Mouse (Mus musculus): Measurements from ENCODE around the gene Slc2a9. TPM values are rescaled to one million over a fixed set of nuclear protein-coding genes. Genes with fewer than 3 reads are reported as not detected.

Gene Slc2a9
- 0.40 and 1.6 TPM in 2 replicates for polyA plus RNA-seq (2014; fragmentation: Nextera tagmentation; extraction: Ambion mirVana)

- no peaks in the 10 kb centered on the region for H3K27me3 ChIP-seq (ENCODE audit: control insufficient read depth, insufficient read depth, low read length)
- WGBS = 90% methylated on average over 4 of the region's 4 CpGs
These were observed at the start of gene Slc2a9 for GRCm38 (mm10) chr5:38502992-38503391. TSS of gene Slc2a9 (minus strand) at chr5:38503143.

DNA sequence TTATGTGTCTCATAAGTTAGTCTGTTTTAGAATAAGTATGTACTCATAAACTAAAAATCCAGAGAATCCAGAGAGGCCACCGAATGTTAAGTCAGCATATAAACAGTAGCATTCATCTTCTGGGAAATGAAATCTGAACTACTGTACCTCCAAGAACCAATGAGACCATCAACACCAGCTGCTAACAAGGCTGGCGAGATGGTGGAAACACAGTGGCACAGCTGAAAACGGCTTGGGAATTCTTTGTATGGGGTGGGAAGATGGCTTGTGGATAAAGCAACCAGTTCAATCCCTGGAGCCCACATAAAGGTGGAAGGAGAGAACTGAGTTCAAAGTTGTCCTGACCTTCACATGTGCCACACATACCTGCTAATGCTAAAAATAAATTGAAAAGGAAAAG lies 49.7 kb upstream of the Slc2a9 start:
- 87% methylated on average over 3 of the region's 3 CpGs for WGBS
- H3K36me3 ChIP-seq (ENCODE audit: control insufficient read depth, insufficient read depth, low read length) = peaks cover 86% of the 10 kb centered on the region
- H3K27ac ChIP-seq (ENCODE audit: low read depth, low read length) = no peak overlapping the region

More at GRCm38 (mm10) chr5:38502992-38503391, at the start of gene Slc2a9:
- H3K4me3 ChIP-seq (ENCODE audit: low read length) = no peak within 1 kb of the TSS
- no peaks in the 10 kb centered on the region for H3K36me3 ChIP-seq (ENCODE audit: control insufficient read depth, insufficient read depth, low read length)
- ATAC-seq (ENCODE audit: low FRiP score, low TSS enrichment) = no peak
- no peaks in the 10 kb centered on the region for H3K9me3 ChIP-seq (ENCODE audit: control insufficient read depth, low read length)
- H3K4me1 ChIP-seq (ENCODE audit: control insufficient read depth, insufficient read depth, low read length) = peaks cover 3% of the 10 kb centered on the region; the same call in 1 of the 2 replicates
- no peak within 1 kb of the TSS for H3K27ac ChIP-seq (ENCODE audit: low read depth, low read length)
- no peak within 1 kb of the TSS for H3K9ac ChIP-seq (ENCODE audit: low read depth, low read length)
- H3K4me2 ChIP-seq (replicated peaks; ENCODE audit: low read depth, low read length) = no peak within 1 kb of the TSS

GRCm38 (mm10) chr5:38550221-38550768 lies 47.4 kb upstream of the Slc2a9 start:
- WGBS = 76% methylated on average over 1 of the region's 1 CpGs
- Histone ChIP-seq H3K4me3 (ENCODE audit: low read length) (no peak overlapping the region), H3K27ac (ENCODE audit: low read depth, low read length) (peak overlapping the region; percentile 71; the same call in 1 of the 2 replicates), H3K9me3 (ENCODE audit: control insufficient read depth, low read length) (no peaks in the 10 kb centered on the region), H3K27me3 (ENCODE audit: control insufficient read depth, insufficient read depth, low read length) (no peaks in the 10 kb centered on the region), H3K4me2 (replicated peaks; ENCODE audit: low read depth, low read length) (no peak overlapping the region), H3K36me3 (ENCODE audit: control insufficient read depth, insufficient read depth, low read length) (peaks cover 88% of the 10 kb centered on the region), H3K9ac (ENCODE audit: low read depth, low read length) (no peak overlapping the region; the same call in 1 of the 2 replicates), H3K4me1 (ENCODE audit: control insufficient read depth, insufficient read depth, low read length) (0 out of 2 replicates have a peak, but pooled peaks cover 4% of the 10 kb centered on the region)
- no peak for ATAC-seq (ENCODE audit: low FRiP score, low TSS enrichment)

More for the DNA sequence above, 49.7 kb upstream of the Slc2a9 start:
- H3K9ac ChIP-seq (ENCODE audit: low read depth, low read length) = no peak overlapping the region
- no peaks in the 10 kb centered on the region for H3K9me3 ChIP-seq (ENCODE audit: control insufficient read depth, low read length)
- ATAC-seq (ENCODE audit: low FRiP score, low TSS enrichment) = no peak
- H3K4me1 ChIP-seq (ENCODE audit: control insufficient read depth, insufficient read depth, low read length) = 0 out of 2 replicates have a peak, but pooled peaks cover 4% of the 10 kb centered on the region
- H3K27me3 ChIP-seq (ENCODE audit: control insufficient read depth, insufficient read depth, low read length) = no peaks in the 10 kb centered on the region
- H3K4me3 ChIP-seq (ENCODE audit: low read length) = no peak overlapping the region
- no peak overlapping the region for H3K4me2 ChIP-seq (replicated peaks; ENCODE audit: low read depth, low read length)

- H3K27ac ChIP-seq (ENCODE audit: low read depth, low read length) = peak overlapping the region; percentile 71; the same call in 1 of the 2 replicates
- no peak overlapping the region for H3K9ac ChIP-seq (ENCODE audit: low read depth, low read length)
- peaks cover 88% of the 10 kb centered on the region for H3K36me3 ChIP-seq (ENCODE audit: control insufficient read depth, insufficient read depth, low read length)
- H3K9me3 ChIP-seq (ENCODE audit: control insufficient read depth, low read length) = no peaks in the 10 kb centered on the region
- no peak overlapping the region for H3K4me3 ChIP-seq (ENCODE audit: low read length)
- no peaks in the 10 kb centered on the region for H3K27me3 ChIP-seq (ENCODE audit: control insufficient read depth, insufficient read depth, low read length)
- 0 out of 2 replicates have a peak, but pooled peaks cover 4% of the 10 kb centered on the region for H3K4me1 ChIP-seq (ENCODE audit: control insufficient read depth, insufficient read depth, low read length)
- 52% methylated on average over 3 of the region's 3 CpGs for WGBS
- peak; percentile 50; the same call in 1 of the 2 replicates for ATAC-seq (ENCODE audit: low FRiP score, low TSS enrichment)
- H3K4me2 ChIP-seq (replicated peaks; ENCODE audit: low read depth, low read length) = no peak overlapping the region
These were observed 46.5 kb upstream of the Slc2a9 start for GRCm38 (mm10) chr5:38549461-38549909.

- no peak overlapping the region for H3K27ac ChIP-seq (ENCODE audit: low read depth, low read length)
- peaks cover 94% of the 10 kb centered on the region for H3K36me3 ChIP-seq (ENCODE audit: control insufficient read depth, insufficient read depth, low read length)
- H3K4me3 ChIP-seq (ENCODE audit: low read length) = no peak overlapping the region
- WGBS = 55% methylated on average over 6 of the region's 6 CpGs
- H3K4me2 ChIP-seq (replicated peaks; ENCODE audit: low read depth, low read length) = no peak overlapping the region
- no peak for ATAC-seq (ENCODE audit: low FRiP score, low TSS enrichment)
- H3K27me3 ChIP-seq (ENCODE audit: control insufficient read depth, insufficient read depth, low read length) = no peaks in the 10 kb centered on the region
- H3K9me3 ChIP-seq (ENCODE audit: control insufficient read depth, low read length) = no peaks in the 10 kb centered on the region
- no peak overlapping the region for H3K9ac ChIP-seq (ENCODE audit: low read depth, low read length)
- H3K4me1 ChIP-seq (ENCODE audit: control insufficient read depth, insufficient read depth, low read length) = 0 out of 2 replicates have a peak, but pooled peaks cover 4% of the 10 kb centered on the region
These were observed 44.4 kb upstream of the Slc2a9 start for GRCm38 (mm10) chr5:38547375-38547774.

DNA sequence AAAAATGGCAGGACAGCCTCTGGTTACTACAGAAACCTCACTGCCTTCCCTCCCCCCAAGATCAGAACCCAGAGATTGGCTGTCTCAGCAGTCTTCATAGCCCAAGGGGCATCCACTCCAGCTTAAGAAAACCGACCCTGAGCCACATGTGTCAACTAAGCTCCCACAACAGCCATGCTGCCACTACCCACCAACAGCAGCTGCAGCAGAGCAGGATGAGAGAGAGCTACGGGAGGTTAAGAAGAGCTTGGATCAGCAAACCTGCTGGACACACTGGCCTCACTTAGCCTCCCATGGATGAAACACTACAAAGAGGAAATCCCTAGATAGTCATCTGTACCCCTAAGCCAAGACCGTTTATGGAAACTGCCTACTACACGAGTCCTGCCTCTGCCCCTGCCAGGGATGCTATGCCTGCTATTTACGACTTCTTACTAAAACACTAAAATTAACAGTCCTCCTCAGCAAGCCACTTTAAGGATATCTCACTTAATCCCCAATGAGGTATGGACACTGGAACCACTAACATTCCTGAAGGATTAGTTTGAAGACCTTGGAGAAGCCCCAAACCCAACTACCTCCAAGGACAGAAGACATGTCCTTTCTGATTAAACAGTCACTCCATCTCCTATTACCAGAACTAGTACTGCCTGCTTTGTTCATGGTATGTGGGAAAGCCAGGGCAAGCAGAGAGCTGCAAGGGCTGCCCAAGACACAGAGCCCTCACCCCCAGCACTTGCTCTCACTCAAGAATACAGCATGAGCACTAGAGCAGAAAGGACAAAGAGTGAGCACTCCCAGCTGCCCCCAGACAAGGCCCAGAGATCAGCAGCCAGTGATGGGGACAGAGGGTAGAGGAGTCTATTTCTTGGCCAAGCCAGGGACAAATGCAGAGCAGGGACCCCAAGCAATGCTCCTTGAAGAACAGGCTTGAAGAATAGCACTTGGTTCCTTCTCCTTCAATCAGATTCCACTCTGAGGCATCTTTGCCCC lies 41.8 kb upstream of the Slc2a9 start:
- Histone ChIP-seq H3K27me3 (ENCODE audit: control insufficient read depth, insufficient read depth, low read length) (no peaks in the 10 kb centered on the region), H3K4me2 (replicated peaks; ENCODE audit: low read depth, low read length) (no peak overlapping the region), H3K27ac (ENCODE audit: low read depth, low read length) (no peak overlapping the region), H3K4me3 (ENCODE audit: low read length) (no peak overlapping the region), H3K36me3 (ENCODE audit: control insufficient read depth, insufficient read depth, low read length) (peaks cover 100% of the 10 kb centered on the region), H3K9ac (ENCODE audit: low read depth, low read length) (no peak overlapping the region), H3K9me3 (ENCODE audit: control insufficient read depth, low read length) (no peaks in the 10 kb centered on the region), H3K4me1 (ENCODE audit: control insufficient read depth, insufficient read depth, low read length) (no peaks in the 10 kb centered on the region)
- no peak for ATAC-seq (ENCODE audit: low FRiP score, low TSS enrichment)
- 48% methylated on average over 5 of the region's 5 CpGs for WGBS

DNA sequence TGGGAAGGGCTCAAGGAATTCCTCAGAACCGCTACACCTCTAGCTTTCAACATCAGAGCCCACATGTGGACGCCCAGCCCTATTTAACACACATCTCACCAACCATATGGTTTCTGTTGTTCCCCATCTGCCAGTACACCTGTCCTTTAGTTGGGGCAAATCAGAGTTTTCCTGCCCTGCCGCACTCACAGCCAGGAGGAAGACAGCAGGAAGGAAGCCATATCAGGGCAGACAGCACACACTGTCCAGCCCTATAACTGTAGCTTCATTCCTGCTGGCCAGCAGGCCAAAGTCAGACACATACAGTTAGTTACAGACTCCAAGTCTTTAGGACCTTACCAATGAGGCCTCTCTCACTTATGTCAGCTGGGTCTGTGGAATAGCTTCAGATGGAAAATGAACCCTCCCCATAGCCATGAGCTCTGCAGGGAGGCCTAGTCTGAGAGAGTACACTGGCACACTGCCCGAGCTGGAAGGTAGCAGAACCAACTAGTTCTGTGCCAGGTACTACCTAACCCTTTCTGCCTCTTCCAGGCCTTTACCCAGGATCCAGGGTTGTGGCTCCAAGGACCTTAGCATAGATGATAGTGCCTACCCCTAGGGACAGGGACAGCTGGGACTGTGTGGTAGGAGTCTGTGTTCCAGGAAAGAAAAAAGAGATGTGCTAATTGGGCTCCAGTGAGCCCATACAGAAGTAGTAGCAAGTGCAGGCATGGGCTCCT lies 40.7 kb upstream of the Slc2a9 start:
- WGBS = 86% methylated on average over 4 of the region's 4 CpGs
- no peak overlapping the region for H3K9ac ChIP-seq (ENCODE audit: low read depth, low read length)
- H3K4me2 ChIP-seq (replicated peaks; ENCODE audit: low read depth, low read length) = no peak overlapping the region
- no peak overlapping the region for H3K4me3 ChIP-seq (ENCODE audit: low read length)
- H3K4me1 ChIP-seq (ENCODE audit: control insufficient read depth, insufficient read depth, low read length) = no peaks in the 10 kb centered on the region
- H3K9me3 ChIP-seq (ENCODE audit: control insufficient read depth, low read length) = no peaks in the 10 kb centered on the region
- H3K27ac ChIP-seq (ENCODE audit: low read depth, low read length) = no peak overlapping the region
- no peak for ATAC-seq (ENCODE audit: low FRiP score, low TSS enrichment)
- H3K36me3 ChIP-seq (ENCODE audit: control insufficient read depth, insufficient read depth, low read length) = peaks cover 100% of the 10 kb centered on the region
- no peaks in the 10 kb centered on the region for H3K27me3 ChIP-seq (ENCODE audit: control insufficient read depth, insufficient read depth, low read length)

DNA sequence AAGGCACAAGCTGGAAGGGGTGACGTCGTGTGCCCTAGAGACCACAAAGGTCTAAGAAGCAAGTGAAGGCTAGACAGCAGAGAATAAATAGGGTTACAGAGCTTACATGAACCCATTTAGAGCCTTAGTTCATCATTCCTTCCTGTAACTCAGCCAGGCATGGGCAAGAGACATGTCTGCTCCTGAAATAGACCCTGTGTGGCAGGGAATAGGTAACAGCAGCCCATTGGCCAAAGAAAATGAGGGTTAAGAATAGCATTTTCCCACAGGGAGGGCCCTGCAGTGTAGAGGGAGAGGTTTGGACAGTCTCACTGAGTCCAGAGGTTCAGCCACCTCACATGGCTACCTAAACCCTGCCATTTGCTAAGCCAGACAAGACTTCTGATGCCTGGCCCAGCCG lies 38.8 kb upstream of the Slc2a9 start:
- WGBS = 89% methylated on average over 3 of the region's 3 CpGs
- no peak overlapping the region for H3K4me3 ChIP-seq (ENCODE audit: low read length)
- no peaks in the 10 kb centered on the region for H3K9me3 ChIP-seq (ENCODE audit: control insufficient read depth, low read length)
- no peak overlapping the region for H3K9ac ChIP-seq (ENCODE audit: low read depth, low read length)
- H3K27ac ChIP-seq (ENCODE audit: low read depth, low read length) = no peak overlapping the region
- no peaks in the 10 kb centered on the region for H3K27me3 ChIP-seq (ENCODE audit: control insufficient read depth, insufficient read depth, low read length)
- no peak for ATAC-seq (ENCODE audit: low FRiP score, low TSS enrichment)
- H3K4me1 ChIP-seq (ENCODE audit: control insufficient read depth, insufficient read depth, low read length) = no peaks in the 10 kb centered on the region
- peaks cover 100% of the 10 kb centered on the region for H3K36me3 ChIP-seq (ENCODE audit: control insufficient read depth, insufficient read depth, low read length)
- H3K4me2 ChIP-seq (replicated peaks; ENCODE audit: low read depth, low read length) = no peak overlapping the region

Data from kidney, embryonic 14.5 days (tissue).